Mouse (Mus musculus) adrenal gland, adult (tissue): ENCODE data around the gene Gm3248.
"Not testable (repeated sequence)": the region's sequence is repeated elsewhere in the genome, so short reads cannot be mapped to it uniquely, and the experiment has no call there.

Experiments used
- DNase-seq, 2 experiments: peaks; one replicate each; pipeline ENCODE4 v3.0.0; 2022 to 2023; ENCODE audit warnings: low spot score in 1 of 2; ENCODE audit not compliant: inconsistent age in 2 of 2

Gm3248 gene

GRCm38 (mm10) chr14:5961635-5962034, at the start of gene Gm3248:
Gene Gm3248 (minus strand): TSS chr14:5961745.
- peak; percentile 29 to 58 for DNase-seq

- DNase-seq = peak in 1 of 2 experiments; percentile 29
These were observed 25.6 kb upstream of the Gm3248 start for GRCm38 (mm10) chr14:5987136-5987535.

- DNase-seq = not testable (repeated sequence)
These were observed 17.5 kb upstream of the Gm3248 start, which contains the start of gene Gm3453 for GRCm38 (mm10) chr14:5979037-5979436. Gene Gm3453 (minus strand): TSS chr14:5979137.

GRCm38 (mm10) chr14:5962441-5962840, 896 bp upstream of the Gm3248 start:
- DNase-seq = not testable (repeated sequence)

GRCm38 (mm10) chr14:5961102-5961501, 443 bp downstream of the Gm3248 start:
- DNase-seq = peak; percentile 14 to 43

GRCm38 (mm10) chr14:5960479-5960878, 1.1 kb downstream of the Gm3248 start:
- DNase-seq = peak; percentile 6 to 26

GRCm38 (mm10) chr14:5923276-5923675, 38.3 kb downstream of the Gm3248 start:
- DNase-seq = not testable (repeated sequence)

GRCm38 (mm10) chr14:5918330-5918942, 43.1 kb downstream of the Gm3248 start:
- peak in 1 of 2 experiments; percentile 27 for DNase-seq

- peak in 1 of 2 experiments; percentile 15 for DNase-seq
These were observed 47.8 kb downstream of the Gm3248 start for GRCm38 (mm10) chr14:5913701-5914100.
